Mouse (Mus musculus) WW6 (cell line): ENCODE results near the gene Sdk1.

Experiments
- DNase-seq: peaks from one replicate; pipeline ENCODE4 v3.0.0-alpha.2; 2013; ENCODE audit warnings: low read depth, low spot score

Gene Sdk1

DNA sequence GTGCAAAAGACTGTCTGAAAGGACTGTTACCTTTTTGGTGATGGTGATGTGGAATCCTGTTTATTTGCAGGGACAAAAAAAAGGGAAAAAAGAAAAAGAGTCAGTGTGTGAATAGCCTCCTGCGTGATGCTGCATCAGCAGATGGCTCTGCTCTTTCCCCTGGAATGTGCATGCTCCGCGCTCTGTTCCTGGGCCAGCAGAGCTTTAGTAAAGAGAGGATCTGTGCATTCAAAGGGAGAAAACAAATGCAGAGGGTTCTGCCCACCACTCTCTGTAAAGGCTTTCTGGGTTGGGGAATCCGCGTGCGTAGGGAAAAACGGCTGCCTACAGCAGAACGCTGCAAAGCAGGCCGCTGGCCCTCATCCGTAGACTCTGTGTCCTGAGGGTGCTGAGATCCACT is 644.7 kb downstream of the Sdk1 start:
- no peak for DNase-seq

DNA sequence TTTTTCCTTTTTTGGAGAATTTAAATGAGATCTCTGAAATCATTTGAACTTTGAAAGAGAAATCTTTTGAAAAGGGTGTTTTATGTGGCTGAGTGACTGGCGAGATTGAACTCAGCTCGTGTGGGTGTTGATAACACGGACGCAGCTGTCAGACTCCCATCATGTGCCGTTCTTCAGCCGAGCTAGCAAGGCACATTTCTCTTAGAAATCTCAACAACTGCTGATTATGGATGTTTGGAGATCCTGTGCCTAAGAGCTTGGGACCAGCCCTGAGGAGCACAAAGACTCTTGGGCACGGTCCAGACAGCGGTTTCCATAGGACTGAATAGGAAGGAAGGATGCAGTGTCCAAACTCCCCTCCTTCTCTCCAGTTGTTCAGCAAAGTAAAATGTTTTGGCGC is 648.5 kb downstream of the Sdk1 start:
- no peak for DNase-seq

DNA sequence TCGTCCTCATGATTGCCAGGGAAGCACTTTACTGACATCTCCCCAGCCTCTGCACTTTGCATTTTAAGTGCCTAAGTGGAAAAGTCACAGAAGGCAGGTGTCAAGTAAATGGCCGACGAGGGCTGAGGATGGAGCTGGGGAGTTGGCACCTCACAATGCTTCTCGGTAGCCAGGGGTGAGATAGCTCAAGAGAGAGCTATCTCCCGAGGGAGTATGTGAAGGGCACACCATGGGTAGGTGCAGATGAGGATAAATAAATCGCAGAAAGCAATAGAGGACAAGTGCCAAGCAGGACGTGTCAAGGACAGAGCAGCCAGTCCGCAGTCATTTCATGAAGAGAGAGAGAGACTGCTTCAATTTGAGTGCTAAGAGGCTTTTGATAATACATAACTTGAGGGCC is 655.1 kb downstream of the Sdk1 start:
- no peak for DNase-seq

- no peak for DNase-seq
Observed at GRCm38 (mm10) chr5:141897481-141897880, 656.2 kb downstream of the Sdk1 start.

GRCm38 (mm10) chr5:141899751-141900150 is 658.5 kb downstream of the Sdk1 start:
- DNase-seq, result no peak

GRCm38 (mm10) chr5:141902544-141903250 is 661.4 kb downstream of the Sdk1 start:
- no peak for DNase-seq

DNA sequence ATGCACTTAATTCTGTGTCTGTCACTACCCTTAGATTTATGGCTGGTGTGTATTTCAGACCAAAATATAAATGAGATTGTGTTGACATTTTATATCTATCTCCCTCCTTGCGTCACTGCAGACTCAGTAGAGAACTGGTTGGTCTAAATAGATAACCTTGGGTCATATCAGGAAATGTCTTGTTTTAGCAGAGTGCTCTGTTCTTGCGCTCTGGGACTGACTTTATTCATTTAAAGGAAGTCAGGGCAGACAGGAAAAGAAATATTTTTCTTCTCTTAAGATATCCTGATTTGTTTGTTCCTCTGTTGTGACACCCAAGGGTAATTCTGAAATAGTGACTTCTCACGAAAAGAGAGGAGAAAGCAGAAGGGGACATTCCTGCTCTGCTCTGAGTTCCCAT is 669.2 kb downstream of the Sdk1 start:
- no peak for DNase-seq

GRCm38 (mm10) chr5:141910886-141911285 is 669.6 kb downstream of the Sdk1 start:
- DNase-seq, result no peak

- DNase-seq, result no peak
Observed at GRCm38 (mm10) chr5:141912881-141913280, 671.6 kb downstream of the Sdk1 start.

- no peak for DNase-seq
Observed at GRCm38 (mm10) chr5:141916954-141917353, 675.7 kb downstream of the Sdk1 start.

DNA sequence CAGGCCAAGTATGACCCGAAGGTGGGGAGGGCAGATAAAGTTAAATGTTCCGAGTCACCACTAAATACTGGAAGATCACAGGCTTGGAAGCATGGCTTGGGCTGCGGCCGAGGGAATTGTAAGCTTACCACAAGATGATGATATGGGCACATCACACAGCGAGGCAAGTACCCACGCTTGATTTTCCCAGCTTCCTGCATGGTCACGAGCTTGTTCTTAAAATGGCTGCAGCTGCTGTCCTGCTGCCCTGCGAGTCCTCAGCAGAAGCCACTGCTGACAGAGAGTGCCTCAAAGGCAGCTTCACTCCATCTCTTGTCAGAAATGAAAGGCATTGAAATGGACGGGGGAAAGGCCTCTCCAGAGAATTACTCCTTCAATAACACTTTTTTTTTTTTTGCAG is 697.7 kb downstream of the Sdk1 start:
- DNase-seq, result no peak

GRCm38 (mm10) chr5:141940636-141941035 is 699.3 kb downstream of the Sdk1 start:
- DNase-seq, result no peak

DNA sequence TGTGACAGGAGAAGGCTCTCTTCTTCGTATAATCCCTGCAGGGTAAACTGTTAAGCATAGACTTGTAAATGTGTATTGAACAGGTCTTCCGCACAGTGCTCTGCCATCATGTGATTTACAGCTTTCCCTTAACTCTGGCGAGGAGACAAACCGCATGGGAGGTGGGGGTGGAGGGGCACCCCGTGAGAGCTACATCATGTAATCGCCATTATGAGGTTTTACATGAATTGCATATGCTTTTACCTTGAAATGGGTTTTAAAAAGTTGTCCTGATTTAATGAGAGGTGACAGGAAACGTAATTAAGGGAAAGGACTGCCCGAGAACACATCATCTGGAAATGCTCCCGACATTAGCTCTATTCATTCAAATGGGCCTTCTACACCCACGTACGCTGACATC is 709.5 kb downstream of the Sdk1 start:
- DNase-seq, result no peak

DNA sequence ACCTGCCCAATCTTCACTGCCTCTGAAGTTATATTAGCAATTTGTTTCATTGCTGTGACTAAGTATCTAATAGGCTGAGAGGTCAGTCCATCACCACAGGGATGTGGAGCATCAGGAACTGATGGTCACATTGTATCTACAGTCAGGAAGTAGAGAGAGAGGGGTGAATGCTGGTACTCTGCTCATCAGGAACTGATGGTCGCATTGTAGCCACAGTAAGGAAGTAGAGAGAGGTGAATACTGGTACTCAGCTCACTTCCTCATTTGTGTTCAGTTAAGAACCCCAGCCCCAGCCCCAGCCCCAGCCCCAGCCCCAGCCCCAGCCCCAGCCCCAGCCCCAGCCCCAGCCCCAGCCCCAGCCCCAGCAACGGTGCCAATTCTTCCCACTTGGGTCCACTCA is 711.0 kb downstream of the Sdk1 start:
- no peak for DNase-seq

GRCm38 (mm10) chr5:141952708-141953490 is 711.6 kb downstream of the Sdk1 start:
- no peak for DNase-seq

GRCm38 (mm10) chr5:141971071-141971470 is 729.8 kb downstream of the Sdk1 start:
- DNase-seq, result no peak

GRCm38 (mm10) chr5:141979511-141979910 is 738.2 kb downstream of the Sdk1 start:
- no peak for DNase-seq

DNA sequence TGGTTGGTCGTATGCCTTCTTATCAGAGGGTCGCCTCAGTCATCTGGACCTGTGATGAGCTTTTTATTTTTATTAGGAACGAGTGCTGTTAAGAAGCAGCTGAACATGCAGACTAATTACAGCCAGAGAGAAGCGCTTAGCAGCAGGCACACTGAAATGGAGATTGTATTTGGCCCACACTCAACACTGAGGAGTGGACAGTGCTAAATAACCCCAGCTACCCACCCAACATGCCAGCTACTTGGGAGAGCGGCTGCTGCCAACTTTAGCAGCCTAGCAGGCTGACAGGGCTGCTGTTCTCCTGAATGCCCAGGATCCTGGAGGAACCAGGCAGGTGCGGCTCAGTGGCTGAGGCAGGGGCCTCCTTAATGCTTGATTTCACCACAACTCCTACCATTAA is 739.5 kb downstream of the Sdk1 start:
- DNase-seq, result no peak

DNA sequence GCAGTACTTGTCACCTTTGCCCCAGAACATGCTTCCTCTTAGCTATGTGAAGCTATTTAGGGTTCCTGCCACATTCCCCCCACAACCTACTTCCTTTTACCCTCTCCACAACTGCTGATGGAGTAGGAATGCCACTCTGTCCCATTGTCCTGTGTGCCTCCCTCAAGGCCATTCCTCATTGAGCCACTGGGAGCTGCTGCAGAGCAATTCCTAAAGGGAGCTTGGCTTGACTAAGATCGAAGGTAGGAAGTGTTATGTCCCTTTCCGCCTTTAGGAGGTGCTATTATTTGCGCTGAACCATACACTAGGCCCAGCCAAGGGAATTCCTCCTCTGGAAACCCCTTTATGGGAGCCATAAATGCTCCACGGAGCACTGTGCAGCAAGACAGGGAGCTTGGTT is 743.0 kb downstream of the Sdk1 start:
- DNase-seq, result no peak

- DNase-seq, result peak; percentile 48
Observed at GRCm38 (mm10) chr5:141985003-141985402, 743.7 kb downstream of the Sdk1 start.

DNA sequence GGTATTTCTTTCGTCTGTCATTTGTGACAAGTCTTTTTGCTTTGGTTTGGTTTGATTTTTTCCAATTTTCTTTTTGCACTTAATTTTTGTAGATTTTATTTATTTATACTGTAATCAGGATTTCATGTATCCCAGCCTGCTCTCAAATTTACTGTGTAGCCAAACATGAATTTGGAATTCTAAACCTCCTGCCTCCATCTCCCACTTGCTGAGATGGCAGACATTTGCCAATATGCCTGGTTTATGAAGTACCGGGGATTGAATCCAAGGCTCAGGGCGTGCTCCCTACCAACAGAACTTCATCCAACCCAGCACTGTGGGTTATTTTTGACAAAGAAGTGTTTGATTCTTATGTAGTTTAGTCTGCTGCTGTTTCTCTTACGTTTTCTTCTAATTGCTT is 744.3 kb downstream of the Sdk1 start:
- DNase-seq, result no peak

- no peak for DNase-seq
Observed at GRCm38 (mm10) chr5:141987287-141987799, 746.1 kb downstream of the Sdk1 start.

DNA sequence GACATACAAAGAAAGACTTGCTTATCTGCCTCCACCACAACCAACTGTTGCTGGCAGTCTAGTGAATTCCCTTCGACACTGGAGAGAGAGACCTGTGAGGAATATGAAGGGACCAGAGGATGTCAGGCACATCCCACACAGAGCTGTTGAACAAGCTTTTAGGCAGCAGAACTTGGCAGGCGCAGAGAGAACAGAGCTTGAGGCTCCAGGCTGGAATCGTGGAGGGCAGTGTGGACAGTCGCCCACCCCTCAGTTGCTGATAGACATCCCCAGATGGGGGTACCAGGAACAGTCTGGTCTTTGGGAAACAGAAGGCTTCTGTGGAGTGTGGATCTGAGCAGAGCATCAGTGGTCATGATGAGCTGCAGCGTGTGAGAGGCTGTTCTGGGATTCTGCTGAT is 747.4 kb downstream of the Sdk1 start:
- no peak for DNase-seq
